Mouse (Mus musculus) megakaryocyte, embryonic 14.5 days (primary cell): Measurements from ENCODE around the gene Hif1an. TPM values are rescaled to one million over a fixed set of nuclear protein-coding genes. Genes with fewer than 3 reads are reported as not detected.

Experiments
- H3K27me3 ChIP-seq: replicated peaks from 2 replicates; pipeline ENCODE3; 2012; ENCODE audit warnings: inconsistent platforms
- H3K36me3 ChIP-seq: replicated peaks from 2 replicates; pipeline ENCODE3; 2012; ENCODE audit warnings: low read length, inconsistent platforms, mixed read lengths
- H3K4me1 ChIP-seq: 2 replicates; pipeline ENCODE4 v1.6.1; 2012; ENCODE audit warnings: inconsistent platforms
- H3K4me3 ChIP-seq: replicated peaks from 2 replicates; pipeline ENCODE3; 2012; ENCODE audit warnings: moderate library complexity, mild to moderate bottlenecking, inconsistent platforms
- H3K9me3 ChIP-seq: 2 replicates; pipeline ENCODE4 v1.6.1; 2012; ENCODE audit warnings: inconsistent platforms
- FLI1 ChIP-seq: IDR thresholded peaks from 2 replicates; pipeline ENCODE4 v1.6.1; 2012; ENCODE audit warnings: low read length, inconsistent platforms, mixed read lengths
- GATA1 ChIP-seq: IDR thresholded peaks from 3 replicates; pipeline ENCODE4 v1.6.1; 2012; ENCODE audit warnings: mixed read lengths, low read length, inconsistent platforms, borderline replicate concordance
- polyA plus RNA-seq: library from polyadenylated mRNA; stranded (reverse); fragments of >175 nt; gene quantifications from 2 replicates; pipeline ENCODE4 v1.2.3, GENCODE M21; 2012; ENCODE audit warnings: low replicate concordance; ENCODE audit not compliant: insufficient read depth

Gene Hif1an
- polyA plus RNA-seq, 1 experiment, result 2.9 TPM

DNA sequence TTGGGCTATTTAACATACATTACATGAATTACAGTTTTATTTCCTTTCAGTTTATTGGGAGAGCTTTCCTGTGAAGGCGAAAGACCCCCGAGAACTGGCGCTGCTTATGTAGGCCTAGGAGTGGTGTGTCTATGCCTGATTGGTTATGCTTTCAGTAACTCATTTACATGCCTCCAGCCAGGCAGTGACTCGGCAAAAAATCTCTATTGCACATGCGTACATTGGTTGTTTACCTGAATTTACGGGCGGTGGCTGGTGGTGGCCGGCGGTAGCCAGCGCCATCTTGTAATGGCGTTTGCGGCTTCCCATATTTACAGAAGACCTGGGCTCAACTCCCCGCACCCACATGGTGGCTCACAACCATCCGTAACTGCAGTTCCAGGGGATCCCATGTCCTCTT is 31.5 kb downstream of the Hif1an start:
- peaks cover 53% of the 10 kb centered on the region for H3K27me3 ChIP-seq
- no peak overlapping the region for H3K4me3 ChIP-seq
- H3K4me1 ChIP-seq, result peaks cover 3% of the 10 kb centered on the region; the same call in 1 of the 2 replicates
- no peaks in the 10 kb centered on the region for H3K36me3 ChIP-seq
- H3K9me3 ChIP-seq, result peaks cover 9% of the 10 kb centered on the region
- TF ChIP-seq GATA1, result no peak
- TF ChIP-seq FLI1, result no peak

DNA sequence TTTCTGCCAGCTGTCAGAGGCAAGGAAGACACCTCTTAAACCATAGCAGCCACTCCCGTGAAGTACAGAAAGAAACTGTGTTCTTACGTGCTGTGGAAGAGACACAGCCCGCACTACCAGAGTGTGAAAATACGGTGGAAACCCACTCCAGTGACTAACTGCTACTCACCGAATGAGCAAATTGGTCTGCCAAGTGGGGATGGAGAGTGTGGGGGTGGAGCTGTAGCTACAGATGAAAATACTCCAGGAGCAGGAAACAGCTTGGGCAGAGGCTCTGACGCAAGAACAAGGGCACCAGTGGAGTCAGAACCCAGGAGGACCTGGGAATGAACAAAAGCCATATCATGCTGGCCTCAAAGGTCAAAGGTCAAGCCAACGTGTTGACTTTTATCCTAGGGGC is 55.5 kb downstream of the Hif1an start:
- Histone ChIP-seq H3K4me1 (0 out of 2 replicates have a peak, but pooled peaks cover 3% of the 10 kb centered on the region), H3K27me3 (peaks cover 19% of the 10 kb centered on the region), H3K9me3 (no peaks in the 10 kb centered on the region), H3K36me3 (no peaks in the 10 kb centered on the region), H3K4me3 (no peak overlapping the region)
- no peak for TF ChIP-seq GATA1
- TF ChIP-seq FLI1, result no peak

Other genes with a start within 250 kb of the Hif1an start
- not detected in 2 replicates for gene Scd4, start 229.8 kb upstream of the Hif1an start, polyA plus RNA-seq
- gene Scd1, start 155.0 kb upstream of the Hif1an start, polyA plus RNA-seq, result 11.6 and 39.1 TPM in 2 replicates
- not detected in 2 replicates for gene Wnt8b, start 69.4 kb upstream of the Hif1an start, polyA plus RNA-seq
- 1.5 TPM in 1 of 2 replicates, not detected in the other for gene Sec31b, start 17.0 kb upstream of the Hif1an start, polyA plus RNA-seq
- gene Gm20538, start 10.0 kb upstream of the Hif1an start, polyA plus RNA-seq, result not detected in 2 replicates
- gene Ndufb8, start 7.4 kb upstream of the Hif1an start, polyA plus RNA-seq, result 84.9 and 219 TPM in 2 replicates
- gene Pax2, start 193.2 kb downstream of the Hif1an start, polyA plus RNA-seq, result not detected in 2 replicates